Mouse (Mus musculus) lung, adult 2 months (tissue): ENCODE data around the gene Hbp1. TPM values are rescaled to one million over a fixed set of nuclear protein-coding genes. Genes with fewer than 3 reads are reported as not detected.

ENCODE experiments used
- DNase-seq: peaks from one replicate; pipeline ENCODE4 v3.0.0; 2022
- H3K4me1 ChIP-seq: fragments of 200-500 bp; 2 replicates; pipeline ENCODE4 v1.6.1; 2011; ENCODE audit warnings: low read length; ENCODE audit not compliant: control insufficient read depth, insufficient read depth
- H3K4me3 ChIP-seq: fragments of 200-500 bp; replicated peaks from 2 replicates; pipeline ENCODE3; 2011; ENCODE audit warnings: low read depth, mild to moderate bottlenecking, control low read depth, low read length; ENCODE audit errors: extremely low read depth
- CTCF ChIP-seq: fragments of 200-500 bp; IDR thresholded peaks from 2 replicates; pipeline ENCODE4 v1.5.1; 2011; ENCODE audit warnings: mild to moderate bottlenecking, low read length, control low read depth; ENCODE audit not compliant: insufficient read depth
- POLR2A ChIP-seq: fragments of 200-500 bp; IDR thresholded peaks from 2 replicates; pipeline ENCODE4 v1.6.1; 2011; ENCODE audit warnings: low read depth, mild to moderate bottlenecking, control low read depth, low read length, borderline replicate concordance; ENCODE audit errors: extremely low read depth
- WGBS: fragments of 180-500 bp; shearing (Covaris S2); methylation state at CpG from one replicate; pipeline ENCODE4 v1.1.7; 2018; 5-methylcytosine and 5-hydroxymethylcytosine counted together
- polyA plus RNA-seq: library from polyadenylated mRNA; depleted of rRNA; stranded (reverse); fragments of >200 nt; gene quantifications from 2 replicates; pipeline ENCODE4 v1.2.3, GENCODE M21; 2012; rRNA removed

Hbp1 gene
- polyA plus RNA-seq, 1 experiment: 72.6 TPM

GRCm38 (mm10) chr12:31882736-31883135, 67.6 kb downstream of the Hbp1 start:
- WGBS: 78% methylated on average over 1 of the region's 1 CpGs

GRCm38 (mm10) chr12:31876775-31877174, 73.6 kb downstream of the Hbp1 start:
- TF ChIP-seq POLR2A: no peak
- no peak for TF ChIP-seq CTCF
- DNase-seq: no peak
- Histone ChIP-seq H3K4me1 (no peaks in the 10 kb centered on the region; the same call in 1 of the 2 replicates), H3K4me3 (no peak overlapping the region)
- WGBS: 90% methylated on average over 4 of the region's 4 CpGs

More at GRCm38 (mm10) chr12:31882736-31883135, 67.6 kb downstream of the Hbp1 start:
- H3K4me1 ChIP-seq: no peaks in the 10 kb centered on the region
- H3K4me3 ChIP-seq: no peak overlapping the region
- no peak for DNase-seq
- no peak for TF ChIP-seq CTCF
- TF ChIP-seq POLR2A: no peak

Other genes starting within 250 kb of the Hbp1 start
- gene Gpr22, start 236.6 kb downstream of the Hbp1 start, polyA plus RNA-seq: not detected in 2 replicates
- 10.9 and 12.2 TPM in 2 replicates for gene Prkar2b, start 110.8 kb upstream of the Hbp1 start, polyA plus RNA-seq